Mouse (Mus musculus) ZHBTc4 (cell line): ENCODE results near the gene Rev3l.
A peak's percentile ranks its signal among the peaks of the same experiment; 100 is the strongest.

ENCODE experiments used
- DNase-seq: peaks from one replicate; pipeline ENCODE4 v3.0.0-alpha.2; 2011; ENCODE audit warnings: low read depth, low spot score

Gene Rev3l

DNA sequence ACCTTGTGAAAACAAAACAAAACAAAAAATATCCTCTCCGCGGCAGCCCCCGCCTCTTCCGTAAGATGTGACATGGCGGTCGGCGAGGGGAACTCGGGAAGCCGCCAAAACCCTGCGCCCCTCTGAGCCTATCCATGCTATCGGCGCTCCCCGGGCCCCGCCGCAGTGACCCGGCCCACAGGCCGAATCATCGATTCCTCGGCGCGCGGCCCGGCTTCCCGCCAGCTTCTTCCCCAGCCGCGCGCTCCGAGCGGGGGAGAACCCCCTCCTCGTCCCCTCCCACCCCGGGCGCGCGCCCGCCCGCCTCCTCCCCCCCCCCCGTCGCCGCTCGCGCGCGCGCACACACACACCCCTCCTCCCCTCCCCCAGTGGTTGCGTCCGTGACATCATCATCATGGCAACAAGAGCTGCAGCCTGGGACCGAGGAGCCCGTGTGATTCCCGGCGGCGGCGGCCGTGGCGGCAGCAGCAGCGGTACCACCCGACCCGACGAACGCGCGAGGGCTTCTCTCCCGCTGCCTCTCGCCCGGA lies at the start of gene Rev3l:
TSS of gene Rev3l (plus strand) at position 383 of the 530 bp plus-strand sequence.
- peak; percentile 97 for DNase-seq

DNA sequence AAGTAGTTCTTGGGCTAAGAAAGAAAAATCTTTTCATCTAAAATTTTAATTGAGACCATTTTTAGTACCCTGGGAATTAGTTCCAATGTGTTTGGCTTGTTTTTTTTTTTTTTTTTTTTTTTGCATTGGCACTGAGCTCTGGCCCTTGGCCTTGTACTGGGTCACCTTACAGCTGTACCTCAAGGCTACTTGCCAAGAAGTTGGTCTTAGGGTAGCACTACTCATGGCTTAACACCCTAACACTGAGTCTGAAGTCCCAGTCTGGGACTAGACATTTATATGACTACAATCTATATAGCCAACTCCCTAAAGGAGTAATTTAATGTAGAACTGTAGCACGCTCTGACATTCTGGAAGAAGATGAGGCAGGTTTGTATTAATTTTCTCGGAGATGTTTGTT lies 49.4 kb upstream of the Rev3l start:
- DNase-seq: no peak

DNA sequence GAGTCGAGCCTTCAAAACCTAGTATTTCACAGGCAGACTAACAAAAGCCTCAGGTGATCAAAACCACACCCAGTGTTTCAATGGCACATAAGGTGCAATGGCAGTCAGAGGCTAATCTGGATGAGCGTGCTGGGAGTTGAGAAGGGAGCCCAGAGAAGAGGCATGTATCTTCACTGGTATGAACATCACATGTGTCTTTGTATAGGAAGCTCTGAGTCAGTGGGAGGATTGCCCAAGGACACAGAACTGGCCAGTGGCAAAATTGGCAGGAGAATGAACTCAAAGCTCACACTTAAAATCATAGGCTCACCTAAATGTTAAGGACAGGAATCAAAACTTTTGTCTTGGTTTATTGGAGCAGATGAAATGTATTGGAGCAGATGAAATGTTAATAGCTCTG lies 48.4 kb upstream of the Rev3l start:
- no peak for DNase-seq

DNA sequence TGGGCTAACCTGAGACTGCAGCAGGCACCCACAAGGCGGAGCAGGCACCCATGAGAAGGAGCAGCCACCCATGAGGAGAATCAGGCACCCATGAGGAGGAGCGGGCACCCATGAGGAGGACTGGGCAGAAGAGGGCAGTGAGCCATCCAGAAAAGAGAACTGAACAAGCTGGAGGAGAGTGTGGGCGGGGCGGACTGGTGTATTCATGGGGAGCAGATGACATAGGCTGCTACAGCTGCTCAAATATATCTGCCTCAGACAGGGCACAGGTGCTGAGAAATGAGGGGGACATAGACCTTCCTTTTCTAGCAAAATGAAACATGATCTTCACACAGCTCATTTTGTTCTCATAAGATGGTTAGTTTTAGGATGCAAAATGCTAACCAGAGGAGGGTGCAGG lies 45.1 kb upstream of the Rev3l start:
- no peak for DNase-seq

DNA sequence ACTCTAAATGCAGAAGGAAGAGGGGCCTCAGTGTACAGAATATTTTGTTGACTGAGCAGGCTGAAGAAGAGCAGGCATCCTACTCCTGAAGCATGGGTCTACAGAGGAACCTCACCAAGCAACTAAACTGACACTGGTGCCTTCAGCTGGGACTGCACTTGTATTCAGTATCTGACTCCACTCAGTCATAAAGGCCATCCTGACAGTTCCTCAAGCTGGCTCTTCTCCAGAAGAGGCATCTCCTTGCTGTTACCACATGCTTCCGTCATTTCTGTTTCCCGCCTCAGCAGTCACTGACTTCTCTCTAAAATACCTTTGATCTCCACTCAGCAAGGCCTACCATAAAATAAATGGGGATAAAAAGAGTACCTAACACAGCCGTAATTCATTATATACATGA lies 44.1 kb upstream of the Rev3l start:
- DNase-seq: no peak

DNA sequence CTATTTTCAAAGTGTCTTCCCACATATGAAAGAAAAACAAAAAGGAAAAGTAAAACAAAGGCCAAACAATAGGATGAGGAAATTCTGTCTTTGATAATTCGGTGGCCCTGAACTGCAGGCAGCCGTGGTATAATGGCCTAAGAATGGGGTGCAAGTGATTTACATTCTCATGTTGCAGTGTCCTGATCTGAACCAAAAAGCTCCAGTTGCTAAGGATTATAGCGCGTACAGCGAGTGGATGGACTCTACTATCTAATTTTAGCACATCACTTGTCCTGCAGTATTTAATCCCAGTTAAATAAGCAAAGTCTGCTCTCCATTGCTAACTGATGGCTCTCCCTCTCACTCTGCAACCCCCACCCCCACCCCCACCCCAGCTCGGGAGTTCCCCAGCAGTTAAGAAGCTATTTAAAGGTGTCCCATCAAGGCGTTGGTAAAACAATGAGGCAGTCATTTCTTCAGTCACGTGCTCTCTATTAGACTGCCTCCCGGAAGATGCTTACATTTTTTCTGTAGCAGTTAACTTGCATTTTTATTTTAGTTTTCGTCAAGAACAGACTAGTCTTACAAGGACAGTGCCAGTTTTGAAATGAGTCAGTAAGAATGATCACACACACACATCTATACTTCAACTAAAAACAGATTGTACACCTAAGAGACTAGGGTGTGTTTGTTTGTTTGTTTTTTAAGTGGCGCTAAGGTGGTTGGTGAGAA lies 40.4 kb upstream of the Rev3l start:
- no peak for DNase-seq

DNA sequence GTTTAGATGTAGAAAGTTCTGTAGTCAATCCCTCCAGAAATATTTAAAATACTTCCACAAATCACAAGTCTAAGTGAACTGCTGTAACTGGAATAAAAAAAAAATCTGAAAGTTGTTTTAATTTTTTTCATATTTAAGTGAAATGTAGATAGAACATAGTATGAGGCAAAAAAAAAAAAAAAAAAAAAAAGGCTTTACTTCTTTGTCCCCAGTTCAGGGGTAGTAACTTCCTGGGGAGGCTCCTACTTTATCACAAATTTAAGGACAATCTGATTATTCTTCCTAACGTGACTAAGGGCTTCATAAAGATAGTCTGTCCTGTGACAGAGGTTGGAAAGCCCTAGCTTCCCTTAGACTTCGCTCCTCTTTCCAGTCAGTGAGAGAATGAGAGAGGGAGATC lies 39.8 kb upstream of the Rev3l start:
- no peak for DNase-seq

DNA sequence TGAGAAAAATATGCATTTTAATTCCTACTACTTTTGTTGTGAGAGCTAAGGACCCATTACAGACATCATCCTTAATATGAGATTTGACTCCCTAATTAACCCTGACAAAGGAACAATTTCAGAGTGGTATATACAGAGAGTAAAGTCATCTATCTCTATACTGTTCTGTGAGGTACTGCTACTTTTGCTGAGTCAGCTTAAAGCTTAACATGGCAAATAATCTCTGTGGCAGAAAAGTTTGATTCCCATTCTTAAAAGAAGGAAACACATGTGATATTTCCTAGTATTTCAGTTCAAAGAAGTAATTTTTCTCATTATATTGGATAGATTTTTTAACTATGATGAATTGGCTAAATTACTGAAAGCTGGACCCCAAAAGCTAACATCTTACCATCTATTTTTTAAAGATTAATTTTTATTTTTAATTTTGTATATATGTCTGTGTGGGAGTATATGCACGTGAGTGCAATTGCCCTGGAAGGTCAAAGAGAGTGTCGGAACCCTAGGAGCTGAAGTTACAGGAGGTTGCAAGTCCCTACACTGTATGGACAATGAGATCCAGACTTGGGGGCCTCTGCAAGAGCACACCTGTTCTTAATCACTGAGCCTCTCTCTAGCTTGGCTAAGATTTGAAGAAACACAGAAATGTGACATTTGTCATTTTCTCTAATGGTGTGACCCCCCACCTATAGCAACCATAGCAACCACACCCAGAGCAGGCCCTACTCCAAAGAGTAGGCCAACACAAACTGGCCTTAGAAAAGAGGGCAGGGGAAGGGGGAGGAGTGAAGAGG lies 24.0 kb upstream of the Rev3l start:
- no peak for DNase-seq

DNA sequence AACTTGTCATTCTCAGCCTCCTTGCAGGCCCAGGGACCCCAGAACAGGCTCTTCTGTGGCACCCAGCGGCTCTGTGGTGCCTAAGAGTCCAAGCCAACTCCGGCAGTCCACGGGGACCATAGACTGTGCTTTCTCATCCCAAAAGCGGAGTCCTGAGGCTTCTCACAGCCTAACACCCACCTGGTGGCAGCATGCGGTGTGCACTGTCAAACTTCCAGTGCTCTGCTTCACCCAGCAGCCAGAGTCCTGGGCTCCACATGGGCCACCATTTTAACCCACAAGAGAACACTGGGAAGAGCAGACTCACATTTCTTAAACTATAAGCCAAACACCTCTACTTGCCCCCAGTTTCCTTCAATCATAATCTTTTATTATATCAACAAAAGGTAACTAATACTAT lies 15.0 kb upstream of the Rev3l start:
- DNase-seq: peak; percentile 82

DNA sequence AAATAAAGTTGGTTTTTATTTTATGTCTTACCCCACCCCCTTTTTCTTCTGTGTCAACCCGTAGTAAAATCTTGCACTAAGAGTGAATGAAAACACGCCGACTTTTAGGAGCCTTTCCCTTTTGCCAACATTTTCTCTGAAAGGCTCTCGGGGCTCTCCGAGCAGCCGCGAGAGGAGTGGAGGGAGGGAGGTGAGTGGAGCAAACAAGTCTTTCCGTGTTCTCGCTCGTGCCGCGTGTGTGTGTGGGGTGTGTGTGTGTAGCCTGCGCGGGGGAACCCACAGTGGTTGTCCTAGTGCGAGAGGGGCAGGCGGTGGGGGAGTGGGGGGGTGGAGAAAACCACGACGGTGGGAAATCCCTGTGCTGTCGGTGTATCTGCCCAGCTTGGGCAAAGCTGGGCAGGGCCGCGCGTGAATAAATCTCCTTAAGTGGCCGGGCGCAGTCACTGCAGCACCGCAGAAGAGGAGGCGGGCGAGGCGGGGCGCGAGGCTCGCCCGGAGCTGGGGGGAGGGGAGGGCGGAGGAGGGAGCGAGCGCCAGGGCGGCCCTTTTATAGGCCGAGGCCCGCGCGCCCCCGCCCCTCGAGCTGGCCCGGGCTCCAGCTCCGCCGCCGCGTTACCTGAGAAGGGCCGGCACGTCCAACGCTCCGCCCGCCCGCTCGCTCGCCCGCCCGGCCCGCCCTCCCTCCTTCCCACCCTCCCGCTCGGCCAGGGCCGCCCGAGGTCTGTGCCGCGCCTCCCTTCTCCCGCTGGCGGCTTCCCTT lies 762 bp upstream of the Rev3l start:
- DNase-seq: peak; percentile 96

DNA sequence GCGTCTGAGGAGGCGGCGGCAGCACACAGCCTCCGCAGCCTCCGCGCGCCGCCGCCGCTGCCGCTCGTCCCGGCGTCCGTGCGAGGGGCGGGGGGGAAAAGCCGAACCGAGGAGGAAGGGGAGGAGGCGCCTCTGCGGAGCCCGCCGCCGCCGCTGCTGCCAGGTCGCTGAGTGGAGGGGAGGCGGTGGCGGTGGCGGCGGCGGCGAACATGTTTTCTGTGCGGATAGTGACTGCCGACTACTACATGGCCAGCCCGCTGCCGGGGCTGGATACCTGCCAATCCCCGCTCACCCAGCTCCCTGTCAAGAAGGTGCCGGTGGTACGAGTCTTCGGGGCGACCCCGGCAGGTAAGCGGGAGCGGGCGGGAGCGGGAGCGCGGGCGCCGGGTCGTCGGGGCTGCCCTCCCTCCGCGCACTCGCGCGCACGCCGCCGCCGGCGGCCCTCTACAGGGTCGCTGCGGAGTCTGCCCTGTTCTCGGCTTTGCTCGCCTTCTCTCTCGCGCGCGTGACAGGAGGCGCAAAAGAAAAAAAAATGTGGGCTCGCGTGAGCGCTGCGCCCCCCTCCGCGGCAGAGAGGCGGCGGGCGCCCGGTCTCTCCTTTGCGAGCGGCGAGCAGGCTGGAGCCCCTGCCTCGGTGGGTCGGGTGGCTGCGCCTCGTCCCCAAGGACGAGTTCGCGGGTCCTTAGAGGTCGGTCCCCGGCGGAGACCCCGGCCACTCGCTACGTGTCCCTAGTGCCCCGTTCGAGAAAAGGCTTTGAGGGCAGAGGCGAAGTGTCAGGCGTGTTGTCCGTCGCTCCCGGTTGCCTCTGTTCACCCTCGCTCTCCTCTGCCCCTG lies 565 bp downstream of the Rev3l start:
- DNase-seq: peak; percentile 90

DNA sequence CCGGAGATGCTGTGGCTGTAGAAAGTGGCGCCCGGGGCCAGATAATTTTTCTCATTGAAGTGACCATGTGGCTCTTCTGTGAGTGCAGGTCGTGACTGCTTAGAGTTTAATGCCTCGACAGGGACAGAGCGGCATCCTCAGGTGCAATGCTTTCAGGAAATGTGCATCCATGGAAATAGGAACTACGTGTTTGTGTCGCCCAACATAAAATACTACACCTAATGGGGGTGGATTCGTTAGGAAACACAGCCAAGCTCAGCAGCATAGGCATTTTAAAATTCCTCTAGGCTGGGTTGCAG lies 1.1 kb downstream of the Rev3l start:
- DNase-seq: no peak

DNA sequence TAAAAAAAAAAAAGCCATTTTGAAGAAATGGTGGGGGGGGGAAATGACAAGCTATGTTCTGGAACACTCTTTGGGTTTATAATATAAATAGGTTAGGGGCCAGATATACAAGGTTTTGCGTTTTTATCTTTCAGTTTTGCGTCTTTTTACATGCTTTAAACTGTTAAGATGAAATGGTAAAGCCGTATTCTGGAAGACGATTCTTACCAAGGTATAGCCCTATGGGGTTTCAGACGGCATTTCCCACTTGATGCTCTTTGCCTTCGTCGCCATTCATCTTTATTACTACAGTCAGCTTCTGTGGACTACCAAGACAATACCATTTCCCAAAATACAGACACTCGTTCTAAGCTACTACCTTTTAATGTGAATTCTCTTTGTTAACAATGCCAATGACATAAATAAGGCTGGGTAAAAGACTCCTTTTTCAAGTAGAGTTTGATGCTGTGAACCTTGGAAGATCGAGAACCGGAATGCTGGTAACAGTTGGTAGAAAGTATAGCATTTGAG lies 1.6 kb downstream of the Rev3l start:
- DNase-seq: no peak

DNA sequence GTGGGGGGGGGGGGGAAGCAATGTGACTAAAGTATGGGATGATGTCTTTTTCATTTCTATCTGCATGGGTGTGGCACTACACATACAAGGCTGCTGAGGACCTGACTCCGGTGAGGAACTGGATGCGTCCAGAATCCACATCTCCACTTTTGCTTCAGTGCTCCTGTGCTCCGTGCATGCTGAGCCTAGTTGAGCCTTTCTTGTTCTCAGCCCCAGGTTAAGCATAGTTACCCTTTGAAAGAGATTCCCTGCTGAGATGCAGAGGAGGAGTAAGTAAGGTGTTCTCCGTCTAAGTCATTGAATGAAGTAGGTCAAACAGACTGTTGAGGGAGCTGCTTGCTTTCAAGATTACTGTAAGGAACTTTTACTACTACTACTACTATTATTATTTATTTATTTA lies 4.3 kb downstream of the Rev3l start:
- DNase-seq: peak; percentile 92

DNA sequence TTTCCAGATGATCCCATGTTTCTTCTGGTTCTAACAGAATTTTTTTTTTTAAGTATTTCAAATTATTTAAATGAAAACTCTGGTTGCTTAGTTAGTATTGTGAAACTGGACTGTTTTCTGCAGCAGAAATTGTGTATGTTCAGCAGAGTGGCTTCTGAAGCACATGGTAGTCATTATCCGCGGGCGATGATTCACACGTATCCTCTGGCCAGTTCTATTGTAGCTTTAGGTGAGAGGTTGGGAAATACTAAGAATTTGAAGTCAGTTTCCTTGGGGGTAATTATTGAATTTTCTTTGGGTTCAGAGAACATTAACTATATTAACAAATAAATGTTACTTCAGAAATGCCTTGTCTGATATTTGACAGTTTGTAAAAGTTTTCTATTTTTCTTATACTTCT lies 10.1 kb downstream of the Rev3l start:
- no peak for DNase-seq

DNA sequence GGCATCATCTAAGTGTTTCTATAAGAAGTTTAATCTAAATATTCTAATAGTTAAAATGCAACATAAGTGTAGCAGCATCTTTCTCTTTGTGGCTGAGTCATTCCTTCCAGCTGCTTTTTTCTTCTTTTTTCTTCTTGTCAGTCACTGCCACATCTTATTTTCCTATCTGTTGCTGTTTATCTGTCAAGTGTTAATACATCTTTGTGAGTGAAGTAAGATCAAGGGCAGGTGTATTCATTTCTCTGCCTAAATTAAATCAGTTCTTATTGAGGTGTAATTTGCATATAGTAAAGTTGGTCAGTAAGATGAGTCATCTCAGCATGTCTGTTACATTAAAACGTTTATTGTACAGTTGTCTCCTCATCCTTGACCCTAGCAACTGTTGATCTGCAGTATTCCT lies 32.8 kb downstream of the Rev3l start:
- DNase-seq: no peak

DNA sequence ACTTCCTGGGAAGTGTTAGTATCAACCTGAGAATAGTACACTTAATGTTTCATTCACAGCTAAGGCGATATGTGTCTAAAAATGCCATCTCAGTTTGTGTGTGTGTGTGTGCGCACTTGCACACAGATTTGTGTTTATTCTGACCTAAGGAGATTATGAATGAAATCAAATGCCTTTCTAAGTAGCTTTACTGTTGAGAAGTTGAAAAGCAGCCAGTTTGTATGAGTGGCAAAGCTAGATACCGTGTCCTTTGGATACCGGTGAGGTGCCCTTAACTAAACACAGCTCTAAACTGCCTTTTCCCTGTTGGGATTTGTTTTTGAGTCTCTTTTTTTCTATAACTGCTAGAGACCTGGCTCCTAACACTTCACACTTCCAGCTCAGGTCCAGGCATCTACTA lies 34.8 kb downstream of the Rev3l start:
- DNase-seq: no peak

DNA sequence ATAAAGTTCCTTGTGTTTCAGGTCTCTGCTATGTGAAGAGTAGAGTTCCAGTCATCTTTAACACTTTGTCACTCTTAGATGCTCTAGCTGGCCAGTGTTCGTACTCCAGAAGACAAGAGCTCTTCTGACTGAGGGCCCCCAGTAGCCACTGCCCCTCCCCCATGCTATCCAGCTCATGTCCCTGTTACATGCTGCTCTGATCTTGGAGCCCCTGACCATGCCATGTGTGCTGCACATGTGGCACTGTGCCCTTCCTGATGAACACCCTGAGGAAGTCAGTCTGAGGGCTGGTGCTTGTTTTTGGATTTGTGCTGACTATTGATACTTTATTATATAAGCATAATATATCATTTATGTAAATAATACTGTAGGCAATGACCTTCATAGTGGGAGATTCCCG lies 40.3 kb downstream of the Rev3l start:
- DNase-seq: no peak

DNA sequence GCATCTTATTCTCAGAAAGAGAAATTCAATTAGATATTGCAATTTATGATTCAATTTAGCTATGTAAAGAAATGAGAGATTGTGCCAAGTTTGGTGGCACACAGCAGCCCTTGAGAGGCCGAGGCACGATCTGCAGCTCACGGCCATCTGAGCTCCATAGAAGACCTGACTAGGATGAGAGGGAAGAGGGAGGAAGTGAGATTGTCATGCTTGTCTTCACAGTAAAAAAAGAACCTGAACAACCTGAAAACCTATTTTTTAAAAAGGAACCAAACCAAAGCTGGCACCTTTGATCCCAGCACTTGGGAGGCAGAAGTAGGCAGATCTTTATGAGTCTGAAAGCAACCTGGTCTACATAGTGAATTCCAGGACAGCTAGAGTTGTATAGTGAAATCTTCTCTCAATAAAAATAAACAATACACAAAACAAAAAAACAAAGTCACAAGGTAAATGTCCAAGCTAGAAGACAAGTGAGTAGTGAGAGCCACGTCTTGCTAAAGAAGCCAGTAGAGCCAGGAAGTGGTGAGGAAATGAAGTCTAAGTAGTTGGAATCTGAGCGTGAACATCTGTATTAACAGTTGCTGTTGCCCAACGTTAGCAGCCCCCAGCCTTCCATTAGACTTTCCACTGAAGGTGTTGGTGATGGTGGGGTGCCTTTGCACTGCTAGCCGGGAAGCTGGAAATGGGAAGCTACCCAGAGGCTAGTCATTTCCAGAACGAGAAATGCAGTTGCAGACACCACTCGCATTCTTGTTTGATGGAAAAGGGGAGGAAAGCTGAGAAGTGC lies 42.2 kb downstream of the Rev3l start:
- DNase-seq: no peak

DNA sequence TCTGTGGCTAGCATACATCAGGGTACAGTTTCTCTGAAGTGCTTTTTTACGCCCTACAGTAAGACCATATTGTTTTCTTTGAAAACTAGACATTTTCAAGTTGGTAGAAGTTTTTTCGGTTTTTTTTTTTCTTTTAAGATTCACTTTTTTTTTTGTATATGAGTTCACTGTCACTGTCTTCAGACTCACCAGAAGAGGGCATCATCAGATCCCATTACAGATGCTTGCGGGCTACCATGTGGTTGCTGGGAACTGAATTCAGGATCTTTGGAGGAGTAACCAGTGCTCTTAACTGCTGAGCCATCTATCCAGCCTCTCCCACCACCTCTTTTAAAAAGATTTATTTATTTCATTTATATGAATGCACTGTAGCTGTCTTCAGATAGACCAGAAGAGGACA lies 45.0 kb downstream of the Rev3l start:
- no peak for DNase-seq

DNA sequence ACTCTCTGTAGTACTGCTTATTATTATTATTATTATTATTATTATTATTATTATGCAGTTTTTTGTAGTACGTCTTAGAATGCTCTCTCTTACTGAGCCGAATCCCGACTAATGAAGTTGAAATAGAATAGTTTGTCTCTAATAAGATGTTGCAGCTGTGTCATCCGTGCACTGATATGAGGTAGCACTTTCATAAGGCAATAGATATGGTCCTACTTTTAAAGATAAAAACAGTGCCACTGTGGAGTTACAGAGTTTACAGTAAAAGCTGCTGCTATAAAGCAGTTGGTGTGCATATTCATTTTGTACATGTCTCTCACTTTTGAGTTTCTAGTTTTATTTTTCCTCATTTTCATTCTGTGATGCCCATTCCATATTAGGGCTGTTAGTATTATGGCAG lies 46.4 kb downstream of the Rev3l start:
- no peak for DNase-seq
